Mouse (Mus musculus): ENCODE data around the gene L3mbtl4. TPM values are rescaled to one million over a fixed set of nuclear protein-coding genes. Genes with fewer than 3 reads are reported as not detected.

The L3mbtl4 gene
- polyA plus RNA-seq, 1 experiment from 2014 or later: not detected

DNA sequence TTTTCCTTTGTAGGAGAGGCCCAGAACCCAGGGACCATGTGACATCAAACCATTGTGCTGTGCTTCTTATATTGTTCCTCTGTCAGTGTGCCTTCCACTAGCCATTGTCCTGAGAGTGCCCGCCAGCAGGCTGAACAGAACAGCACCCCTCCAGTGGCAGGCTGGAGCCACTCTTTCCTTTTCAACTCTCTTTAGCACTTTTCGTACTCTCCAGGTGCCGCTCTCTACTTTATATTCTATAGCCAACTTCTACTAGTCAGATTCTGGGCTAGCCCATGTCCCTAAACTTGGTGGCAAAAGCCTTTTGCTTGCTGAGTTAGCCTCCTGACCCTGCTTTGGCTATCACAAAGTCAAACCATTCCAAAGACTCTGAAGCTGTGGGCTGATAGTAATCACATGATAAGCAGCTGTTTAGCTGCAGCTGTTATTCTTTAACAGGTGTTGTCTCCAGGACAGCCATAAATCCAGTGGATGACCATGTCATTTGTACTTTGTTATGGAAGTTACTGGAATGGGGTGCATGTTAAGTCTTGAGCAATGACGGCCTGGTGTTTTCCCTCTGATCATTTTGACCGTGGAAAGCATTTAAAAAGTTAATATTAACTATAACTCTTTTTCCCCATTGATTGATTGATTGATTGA lies 38.8 kb downstream of the L3mbtl4 start:
- H3K9me3 ChIP-seq (ENCODE audit: control insufficient read depth, low read length): no peaks in the 10 kb centered on the region
- no peaks in the 10 kb centered on the region for H3K36me3 ChIP-seq (ENCODE audit: control insufficient read depth, insufficient read depth, low read length)
- no peaks in the 10 kb centered on the region for H3K27me3 ChIP-seq (ENCODE audit: control insufficient read depth, insufficient read depth, low read length)
- 84% methylated on average over 5 of the region's 5 CpGs for WGBS
- no peak overlapping the region for H3K4me3 ChIP-seq (ENCODE audit: control insufficient read depth in 1 of 2, insufficient read depth in 1 of 2, low read depth in 1 of 2, low read length in 2 of 2)
- no peak for ATAC-seq (ENCODE audit: insufficient number of reproducible peaks, insufficient read depth, low FRiP score, low read depth)
- no peak overlapping the region for H3K9ac ChIP-seq (ENCODE audit: low read length)
- no peak overlapping the region for H3K27ac ChIP-seq (replicated peaks in 1 of 2; ENCODE audit: control insufficient read depth in 1 of 2, insufficient read depth in 1 of 2, low read depth in 2 of 2, low read length in 2 of 2)
- H3K4me1 ChIP-seq (ENCODE audit: control insufficient read depth in 2 of 2, insufficient read depth in 2 of 2, low read length in 2 of 2): no peaks in the 10 kb centered on the region
- no peak overlapping the region for H3K4me2 ChIP-seq (ENCODE audit: low read length)

GRCm38 (mm10) chr17:68320940-68321339 lies 47.3 kb downstream of the L3mbtl4 start:
- no peak for ATAC-seq (ENCODE audit: insufficient number of reproducible peaks, insufficient read depth, low FRiP score, low read depth)
- 64% methylated on average over 8 of the region's 8 CpGs for WGBS

DNA sequence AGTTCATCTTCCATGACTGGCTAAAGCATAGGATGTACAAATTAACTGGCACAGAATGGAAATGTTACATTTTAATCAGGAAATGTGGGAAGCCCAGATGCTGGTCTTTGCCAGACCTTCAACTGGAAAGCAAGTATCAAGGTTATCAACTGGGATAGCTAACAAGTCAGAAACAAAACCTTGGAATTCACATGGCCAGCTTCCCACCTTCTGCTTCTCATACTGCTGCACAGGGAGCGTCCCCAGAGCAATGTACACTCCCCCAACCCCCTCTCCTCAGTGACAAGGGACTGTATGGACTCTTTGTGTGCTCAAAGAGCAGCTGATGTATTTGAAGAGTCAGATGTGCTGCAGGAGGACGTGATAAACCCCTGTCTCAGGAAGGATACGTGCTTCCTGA lies 49.0 kb downstream of the L3mbtl4 start:
- H3K9me3 ChIP-seq (ENCODE audit: control insufficient read depth, low read length): no peaks in the 10 kb centered on the region
- no peaks in the 10 kb centered on the region for H3K36me3 ChIP-seq (ENCODE audit: control insufficient read depth, insufficient read depth, low read length)
- no peaks in the 10 kb centered on the region for H3K27me3 ChIP-seq (ENCODE audit: control insufficient read depth, insufficient read depth, low read length)
- no peaks in the 10 kb centered on the region for H3K4me1 ChIP-seq (ENCODE audit: control insufficient read depth in 2 of 2, insufficient read depth in 2 of 2, low read length in 2 of 2)
- H3K27ac ChIP-seq (replicated peaks in 1 of 2; ENCODE audit: control insufficient read depth in 1 of 2, insufficient read depth in 1 of 2, low read depth in 2 of 2, low read length in 2 of 2): no peak overlapping the region
- H3K4me2 ChIP-seq (ENCODE audit: low read length): no peak overlapping the region
- H3K4me3 ChIP-seq (ENCODE audit: control insufficient read depth in 1 of 2, insufficient read depth in 1 of 2, low read depth in 1 of 2, low read length in 2 of 2): no peak overlapping the region
- H3K9ac ChIP-seq (ENCODE audit: low read length): no peak overlapping the region
- WGBS: 36% methylated on average over 3 of the region's 3 CpGs
- no peak for ATAC-seq (ENCODE audit: insufficient number of reproducible peaks, insufficient read depth, low FRiP score, low read depth)

More at GRCm38 (mm10) chr17:68320940-68321339, 47.3 kb downstream of the L3mbtl4 start:
- Histone ChIP-seq H3K9ac (ENCODE audit: low read length) (no peak overlapping the region), H3K36me3 (ENCODE audit: control insufficient read depth, insufficient read depth, low read length) (no peaks in the 10 kb centered on the region), H3K27ac (replicated peaks in 1 of 2; ENCODE audit: control insufficient read depth in 1 of 2, insufficient read depth in 1 of 2, low read depth in 2 of 2, low read length in 2 of 2) (no peak overlapping the region), H3K4me2 (ENCODE audit: low read length) (no peak overlapping the region), H3K9me3 (ENCODE audit: control insufficient read depth, low read length) (no peaks in the 10 kb centered on the region), H3K27me3 (ENCODE audit: control insufficient read depth, insufficient read depth, low read length) (no peaks in the 10 kb centered on the region), H3K4me1 (ENCODE audit: control insufficient read depth in 2 of 2, insufficient read depth in 2 of 2, low read length in 2 of 2) (no peaks in the 10 kb centered on the region), H3K4me3 (ENCODE audit: control insufficient read depth in 1 of 2, insufficient read depth in 1 of 2, low read depth in 1 of 2, low read length in 2 of 2) (no peak overlapping the region)

DNA sequence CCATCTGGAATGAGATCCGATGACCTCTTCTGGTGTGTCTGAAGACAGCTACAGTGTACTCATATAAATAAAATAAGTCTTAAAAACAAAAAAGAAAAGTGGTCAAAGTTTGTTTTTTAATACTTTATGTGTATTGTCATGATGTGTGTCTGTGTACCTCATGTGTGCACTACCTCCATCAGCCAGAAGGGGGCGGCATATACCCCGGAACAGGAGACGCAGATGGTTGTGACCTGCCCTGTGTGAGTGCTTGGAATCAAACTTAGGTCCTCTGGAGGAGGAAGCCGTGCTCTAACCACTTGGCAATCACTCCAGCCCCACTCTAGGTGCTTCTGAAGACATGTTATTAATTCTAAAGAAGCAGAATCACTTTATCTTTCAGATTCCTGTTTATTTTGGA lies 58.6 kb downstream of the L3mbtl4 start:
- WGBS: 74% methylated on average over 5 of the region's 5 CpGs
- no peak for ATAC-seq (ENCODE audit: insufficient number of reproducible peaks, insufficient read depth, low FRiP score, low read depth)
- Histone ChIP-seq H3K27me3 (ENCODE audit: control insufficient read depth, insufficient read depth, low read length) (no peaks in the 10 kb centered on the region), H3K4me1 (ENCODE audit: control insufficient read depth in 2 of 2, insufficient read depth in 2 of 2, low read length in 2 of 2) (no peaks in the 10 kb centered on the region), H3K36me3 (ENCODE audit: control insufficient read depth, insufficient read depth, low read length) (no peaks in the 10 kb centered on the region), H3K9me3 (ENCODE audit: control insufficient read depth, low read length) (0 out of 2 replicates have a peak, but pooled peaks cover 3% of the 10 kb centered on the region), H3K4me2 (ENCODE audit: low read length) (no peak overlapping the region), H3K9ac (ENCODE audit: low read length) (no peak overlapping the region), H3K27ac (replicated peaks in 1 of 2; ENCODE audit: control insufficient read depth in 1 of 2, insufficient read depth in 1 of 2, low read depth in 2 of 2, low read length in 2 of 2) (no peak overlapping the region), H3K4me3 (ENCODE audit: control insufficient read depth in 1 of 2, insufficient read depth in 1 of 2, low read depth in 1 of 2, low read length in 2 of 2) (no peak overlapping the region)

- H3K4me1 ChIP-seq (ENCODE audit: control insufficient read depth in 2 of 2, insufficient read depth in 2 of 2, low read length in 2 of 2): no peaks in the 10 kb centered on the region
- H3K27ac ChIP-seq (replicated peaks in 1 of 2; ENCODE audit: control insufficient read depth in 1 of 2, insufficient read depth in 1 of 2, low read depth in 2 of 2, low read length in 2 of 2): no peak overlapping the region
- no peak for ATAC-seq (ENCODE audit: insufficient number of reproducible peaks, insufficient read depth, low FRiP score, low read depth)
- H3K9me3 ChIP-seq (ENCODE audit: control insufficient read depth, low read length): 0 out of 2 replicates have a peak, but pooled peaks cover 3% of the 10 kb centered on the region
- 45% methylated on average over 3 of the region's 3 CpGs for WGBS
- H3K4me3 ChIP-seq (ENCODE audit: control insufficient read depth in 1 of 2, insufficient read depth in 1 of 2, low read depth in 1 of 2, low read length in 2 of 2): no peak overlapping the region
- no peak overlapping the region for H3K9ac ChIP-seq (ENCODE audit: low read length)
- no peaks in the 10 kb centered on the region for H3K36me3 ChIP-seq (ENCODE audit: control insufficient read depth, insufficient read depth, low read length)
- H3K4me2 ChIP-seq (ENCODE audit: low read length): no peak overlapping the region
- H3K27me3 ChIP-seq (ENCODE audit: control insufficient read depth, insufficient read depth, low read length): no peaks in the 10 kb centered on the region
Measured at GRCm38 (mm10) chr17:68333382-68333781, 59.8 kb downstream of the L3mbtl4 start.

DNA sequence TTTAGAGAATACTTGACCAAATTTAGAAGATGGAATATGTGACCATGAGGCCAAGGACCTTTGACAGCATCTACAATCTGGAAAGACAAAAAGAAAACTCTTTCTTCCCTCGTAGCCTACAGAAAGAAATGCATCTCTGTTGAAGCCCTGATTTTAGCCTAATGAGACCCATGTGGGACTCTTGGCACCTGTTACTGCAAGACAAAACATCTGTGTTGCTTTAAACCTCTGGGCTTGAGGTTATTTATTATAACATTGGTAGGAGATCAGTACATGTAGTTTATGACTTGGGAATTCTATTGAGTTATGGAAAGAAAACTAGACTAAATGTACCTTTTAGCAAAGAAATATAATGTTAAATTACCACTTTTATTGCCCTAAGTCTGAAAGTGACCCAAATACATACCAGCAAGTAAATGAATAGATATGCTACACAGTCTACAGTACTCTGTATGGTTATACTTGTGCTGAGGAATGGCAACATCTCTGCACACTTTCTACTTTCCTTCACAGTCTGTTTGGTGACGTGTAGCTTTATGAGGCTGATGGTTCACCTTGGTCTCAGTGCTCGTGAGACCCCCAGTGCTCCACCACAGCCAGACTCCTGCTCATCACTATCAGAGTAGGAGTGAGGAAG lies 65.4 kb downstream of the L3mbtl4 start:
- WGBS: 60% methylated on average over 3 of the region's 3 CpGs
- no peak for ATAC-seq (ENCODE audit: insufficient number of reproducible peaks, insufficient read depth, low FRiP score, low read depth)
- no peak overlapping the region for H3K9ac ChIP-seq (ENCODE audit: low read length)
- H3K4me2 ChIP-seq (ENCODE audit: low read length): no peak overlapping the region
- no peaks in the 10 kb centered on the region for H3K27me3 ChIP-seq (ENCODE audit: control insufficient read depth, insufficient read depth, low read length)
- H3K9me3 ChIP-seq (ENCODE audit: control insufficient read depth, low read length): no peaks in the 10 kb centered on the region
- no peaks in the 10 kb centered on the region for H3K36me3 ChIP-seq (ENCODE audit: control insufficient read depth, insufficient read depth, low read length)
- H3K27ac ChIP-seq (replicated peaks in 1 of 2; ENCODE audit: control insufficient read depth in 1 of 2, insufficient read depth in 1 of 2, low read depth in 2 of 2, low read length in 2 of 2): no peak overlapping the region
- H3K4me1 ChIP-seq (ENCODE audit: control insufficient read depth in 2 of 2, insufficient read depth in 2 of 2, low read length in 2 of 2): no peaks in the 10 kb centered on the region
- no peak overlapping the region for H3K4me3 ChIP-seq (ENCODE audit: control insufficient read depth in 1 of 2, insufficient read depth in 1 of 2, low read depth in 1 of 2, low read length in 2 of 2)

DNA sequence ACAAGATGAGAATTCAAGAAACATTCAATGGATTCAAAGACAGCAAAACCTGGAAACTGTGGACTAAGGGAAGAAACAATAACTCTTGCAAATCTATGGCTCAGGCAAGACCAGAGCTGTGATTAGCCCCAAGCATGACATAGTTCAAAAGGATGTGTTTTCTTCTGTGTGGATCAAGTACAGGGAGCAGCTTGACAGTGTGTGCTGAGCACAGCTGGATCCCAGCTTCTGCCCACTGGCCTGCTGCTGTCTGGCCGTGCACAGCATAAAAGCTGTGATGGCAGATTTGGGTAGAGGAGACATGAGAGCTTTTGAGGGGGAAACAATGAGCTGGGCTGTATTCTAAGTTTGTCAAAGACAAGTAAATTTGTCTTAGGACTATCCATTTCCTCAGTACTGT lies 84.1 kb downstream of the L3mbtl4 start:
- WGBS: 33% methylated on average over 1 of the region's 1 CpGs

More for the DNA sequence above, 84.1 kb downstream of the L3mbtl4 start:
- H3K9me3 ChIP-seq (ENCODE audit: control insufficient read depth, low read length): no peaks in the 10 kb centered on the region
- no peak for ATAC-seq (ENCODE audit: insufficient number of reproducible peaks, insufficient read depth, low FRiP score, low read depth)
- H3K9ac ChIP-seq (ENCODE audit: low read length): no peak overlapping the region
- H3K27ac ChIP-seq (replicated peaks in 1 of 2; ENCODE audit: control insufficient read depth in 1 of 2, insufficient read depth in 1 of 2, low read depth in 2 of 2, low read length in 2 of 2): no peak overlapping the region
- H3K4me3 ChIP-seq (ENCODE audit: control insufficient read depth in 1 of 2, insufficient read depth in 1 of 2, low read depth in 1 of 2, low read length in 2 of 2): no peak overlapping the region
- H3K4me2 ChIP-seq (ENCODE audit: low read length): no peak overlapping the region
- no peaks in the 10 kb centered on the region for H3K36me3 ChIP-seq (ENCODE audit: control insufficient read depth, insufficient read depth, low read length)
- no peaks in the 10 kb centered on the region for H3K4me1 ChIP-seq (ENCODE audit: control insufficient read depth in 2 of 2, insufficient read depth in 2 of 2, low read length in 2 of 2)
- H3K27me3 ChIP-seq (ENCODE audit: control insufficient read depth, insufficient read depth, low read length): no peaks in the 10 kb centered on the region

All from heart, embryonic 14.5 days (tissue).